Mouse (Mus musculus): Measurements from ENCODE around the gene Gm27179. TPM values are rescaled to one million over a fixed set of nuclear protein-coding genes. Genes with fewer than 3 reads are reported as not detected.

Gm27179 gene
- polyA plus RNA-seq, 1 experiment from 2014 or later: not detected

Other genes starting within 250 kb of the Gm27179 start
- 0.07 and 0.18 TPM in 2 replicates for gene Synb, start 218.2 kb downstream of the Gm27179 start, polyA plus RNA-seq (2016; fragmentation: Nextera tagmentation; extraction: Ambion mirVana)
- 0.42 and 0.46 TPM in 2 replicates for gene Gm16867, start 9.2 kb downstream of the Gm27179 start, polyA plus RNA-seq (2016; fragmentation: Nextera tagmentation; extraction: Ambion mirVana)
- gene Entpd4b, start 42.9 kb upstream of the Gm27179 start, polyA plus RNA-seq (2016; fragmentation: Nextera tagmentation; extraction: Ambion mirVana): 16.5 and 22.7 TPM in 2 replicates

All from heart, embryonic 10.5 days (tissue).